Mouse (Mus musculus) urinary bladder, adult 2 months (tissue): ENCODE measurements around the gene Ppp1r10. TPM values are rescaled to one million over a fixed set of nuclear protein-coding genes. Genes with fewer than 3 reads are reported as not detected.

Source experiments
- DNase-seq: peaks from one replicate; pipeline ENCODE4 v3.0.0; 2022; ENCODE audit warnings: low spot score
- polyA plus RNA-seq: library from polyadenylated mRNA; depleted of rRNA; stranded (reverse); fragments of >200 nt; gene quantifications from 2 replicates; pipeline ENCODE4 v1.2.3, GENCODE M21; 2012; rRNA removed

Ppp1r10 gene
- polyA plus RNA-seq: 25.8 and 26.0 TPM in 2 replicates

GRCm38 (mm10) chr17:35916297-35917142 is at the start of gene Ppp1r10, which contains the start of gene Mrps18b:
Ppp1r10 (plus strand) TSS chr17:35916434.
Mrps18b (minus strand) TSS chr17:35916389.
- peak; percentile 98 for DNase-seq

GRCm38 (mm10) chr17:35866911-35867890 is 49.0 kb upstream of the Ppp1r10 start:
- DNase-seq: peak; percentile 30

GRCm38 (mm10) chr17:35868165-35868820 is 47.9 kb upstream of the Ppp1r10 start:
- peak; percentile 23 for DNase-seq

GRCm38 (mm10) chr17:35868961-35869345 is 47.3 kb upstream of the Ppp1r10 start:
- DNase-seq: no peak

GRCm38 (mm10) chr17:35869346-35870067 is 46.7 kb upstream of the Ppp1r10 start:
- DNase-seq: peak; percentile 29

- peak; percentile 35 for DNase-seq
Observed at GRCm38 (mm10) chr17:35870151-35870883, 45.9 kb upstream of the Ppp1r10 start.

GRCm38 (mm10) chr17:35870884-35871696 is 45.1 kb upstream of the Ppp1r10 start:
- peak; percentile 20 for DNase-seq

- DNase-seq: peak; percentile 90
Observed at GRCm38 (mm10) chr17:35873774-35874519, 42.3 kb upstream of the Ppp1r10 start.

- no peak for DNase-seq
Observed at GRCm38 (mm10) chr17:35874721-35875120, 41.5 kb upstream of the Ppp1r10 start.

- DNase-seq: peak; percentile 84
Observed at GRCm38 (mm10) chr17:35879245-35880057, 36.8 kb upstream of the Ppp1r10 start, which contains the start of gene Dhx16. Dhx16 (plus strand) TSS chr17:35879819.

- no peak for DNase-seq
Observed at GRCm38 (mm10) chr17:35882924-35883323, 33.3 kb upstream of the Ppp1r10 start.

GRCm38 (mm10) chr17:35883777-35884176 is 32.5 kb upstream of the Ppp1r10 start:
- DNase-seq: no peak

- no peak for DNase-seq
Observed at GRCm38 (mm10) chr17:35887725-35888124, 28.5 kb upstream of the Ppp1r10 start.

GRCm38 (mm10) chr17:35896781-35897643 is 19.2 kb upstream of the Ppp1r10 start, which contains the start of gene 2310061I04Rik:
2310061I04Rik (minus strand) TSS chr17:35897431.
- DNase-seq: peak; percentile 84

GRCm38 (mm10) chr17:35897644-35898573 is 18.3 kb upstream of the Ppp1r10 start:
- DNase-seq: no peak
